ENCODE assay signal across 23 mouse cellular contexts in genomic region chr5:28203086-28203485, GRCm38 (mm10). TPM values are rescaled to one million over a fixed set of nuclear protein-coding genes. Genes with fewer than 3 reads are reported as not detected.
"Had no signal": no experiment of that assay in that cellular context is flagged by ENCODE, and none has a peak within 500 bp of the region (broad histone marks: within the 10 kb centered on the region; RNA-seq: fewer than 3 reads in every experiment).

No protein-coding gene starts in this region.

- H3K4me1 ChIP-seq: liver, embryonic 15.5 days; lung, embryonic 15.5 days; stomach, embryonic 15.5 days had no signal

- H3K27ac ChIP-seq: liver, embryonic 13.5 days; liver, embryonic 15.5 days; lung, embryonic 15.5 days; macrophage; neural tube, embryonic 12.5 days; stomach, embryonic 15.5 days; stomach, postnatal 0 days had no signal

- H3K9me3 ChIP-seq: liver, embryonic 13.5 days; liver, embryonic 15.5 days; lung, embryonic 15.5 days; megakaryocyte, embryonic 14.5 days; neural tube, embryonic 12.5 days; stomach, embryonic 15.5 days had no signal

- H3K4me3 ChIP-seq: liver, embryonic 13.5 days; liver, embryonic 15.5 days; lung, embryonic 15.5 days; megakaryocyte, embryonic 14.5 days; neural tube, embryonic 12.5 days; stomach, embryonic 15.5 days had no signal

- ATAC-seq: liver, postnatal 0 days; lung, postnatal 0 days had no signal

- H3K36me3 ChIP-seq: liver, embryonic 13.5 days; liver, embryonic 15.5 days; lung, embryonic 15.5 days; neural tube, embryonic 12.5 days; stomach, embryonic 15.5 days had no signal

- DNase-seq: liver, embryonic 13.5 days; liver, postnatal 0 days; lung, adult 2 months; lung, postnatal 14 days; lung, postnatal 36 days; right cerebral cortex, postnatal 14 days; thymus, adult 2 months; thymus, postnatal 14 days; thymus, postnatal 36 days had no signal

- H3K4me2 ChIP-seq: liver, embryonic 11.5 days; liver, embryonic 13.5 days; liver, embryonic 15.5 days; lung, embryonic 15.5 days; neural tube, embryonic 12.5 days; stomach, embryonic 15.5 days had no signal

- H3K9ac ChIP-seq: liver, embryonic 13.5 days; liver, embryonic 15.5 days; liver, postnatal 0 days; lung, embryonic 15.5 days; neural tube, embryonic 12.5 days; stomach, embryonic 15.5 days had no signal

RNA-seq across cellular contexts. Expression of gene En2, which starts 37.6 kb away (rescaled TPM):
- total RNA-seq: megakaryocyte progenitor cell, adult 5-6 weeks; monocyte, adult 5-6 weeks; neutrophil, adult 5-6 weeks had no signal
- polyA plus RNA-seq: liver, embryonic 11.5 days; liver, embryonic 13.5 days; liver, embryonic 15.5 days; liver, postnatal 0 days; lung, adult 2 months; lung, embryonic 15.5 days; lung, postnatal 0 days; macrophage; neural tube, embryonic 14.5 days; spleen, adult 2 months; stomach, embryonic 15.5 days; stomach, postnatal 0 days had no signal

RNA-seq across cellular contexts. Expression of gene Cnpy1, which starts 42.5 kb away (rescaled TPM):
- total RNA-seq: megakaryocyte progenitor cell, adult 5-6 weeks; monocyte, adult 5-6 weeks; neutrophil, adult 5-6 weeks had no signal
- polyA plus RNA-seq: liver, postnatal 0 days; macrophage; spleen, adult 2 months; thymus, adult 2 months had no signal
